Mouse (Mus musculus): Measurements from ENCODE around the gene Ccdc13.

Gene Ccdc13

DNA sequence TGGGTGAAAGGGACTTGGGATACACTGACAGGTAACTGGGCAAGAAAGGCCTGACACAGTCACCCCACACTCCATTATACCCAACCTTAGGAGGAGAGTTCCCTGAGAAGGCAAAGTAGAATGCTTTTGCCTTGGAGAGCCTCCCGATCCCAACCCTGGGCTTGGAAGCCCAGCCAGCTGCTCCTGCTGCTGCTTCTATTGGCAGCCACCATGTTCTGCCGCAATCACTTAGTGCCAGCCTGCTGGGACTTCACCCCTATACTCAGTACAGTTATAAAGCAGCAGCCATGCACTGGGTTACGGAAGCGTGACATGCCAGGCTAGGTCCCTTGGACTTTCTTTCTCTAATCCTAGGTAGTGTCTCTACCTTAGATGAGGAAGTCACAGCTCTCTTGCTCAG, 7.9 kb upstream of the Ccdc13 start:
- DNase-seq (ENCODE audit: low read depth, low spot score) = no peak

- peak; percentile 73 for DNase-seq (ENCODE audit: low read depth, low spot score)
These were observed 7.4 kb upstream of the Ccdc13 start for GRCm38 (mm10) chr9:121846526-121847118.

DNA sequence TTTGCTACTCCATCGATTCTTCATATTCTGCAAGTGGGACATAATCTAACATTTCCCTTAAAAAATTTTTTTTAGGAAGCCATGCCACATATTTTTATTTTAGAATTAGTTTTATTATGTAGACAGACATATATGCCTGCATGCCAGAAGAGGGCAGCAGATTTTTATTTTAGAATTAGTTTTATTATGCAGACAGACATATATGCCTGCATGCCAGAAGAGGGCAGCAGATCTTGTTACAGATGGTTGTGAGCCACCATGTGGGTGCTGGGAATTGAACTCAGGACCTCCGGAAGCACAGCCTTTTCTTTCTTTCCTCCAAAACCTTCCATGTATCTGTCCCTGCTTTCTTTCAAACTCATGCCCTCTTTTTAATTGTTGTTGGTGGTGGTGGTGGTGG, 3.7 kb upstream of the Ccdc13 start:
- no peak for DNase-seq (ENCODE audit: low read depth, low spot score)

DNA sequence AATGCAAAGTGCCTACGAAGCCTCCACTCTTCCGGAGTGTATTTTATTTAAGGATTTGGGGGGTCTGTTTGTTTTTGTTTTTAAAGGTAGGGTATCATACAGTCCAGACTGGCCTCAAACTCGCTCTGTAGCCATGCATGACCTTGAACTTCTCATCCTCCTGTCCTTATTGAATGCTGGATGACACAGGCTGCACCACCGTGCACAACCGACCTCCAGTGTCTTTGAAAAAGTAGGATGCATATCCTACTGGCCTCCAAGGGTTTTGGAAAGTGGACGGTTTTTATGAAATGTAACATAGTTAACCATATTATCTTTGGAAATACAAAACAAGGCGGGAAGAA, 333 bp upstream of the Ccdc13 start:
- no peak for DNase-seq (ENCODE audit: low read depth, low spot score)

DNA sequence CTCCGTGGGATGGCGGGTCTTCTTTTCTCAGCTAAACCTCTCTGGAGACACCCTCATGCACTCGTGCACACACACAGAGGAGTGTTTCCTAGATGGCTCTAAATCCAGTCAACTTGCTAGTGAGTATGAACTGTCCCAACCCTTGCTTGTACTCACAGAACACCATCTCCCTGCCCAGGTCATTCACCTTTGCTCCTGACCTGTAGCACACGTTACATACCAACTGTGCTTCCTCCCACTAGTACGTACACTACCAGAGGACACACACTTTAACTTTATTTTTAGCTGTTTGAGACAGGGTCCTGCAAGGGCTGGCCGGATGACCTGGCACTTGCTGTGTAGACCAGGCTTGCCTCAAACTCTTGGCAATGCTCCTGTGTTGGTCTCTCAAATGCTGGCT, 1.3 kb downstream of the Ccdc13 start:
- DNase-seq (ENCODE audit: low read depth, low spot score) = no peak

DNA sequence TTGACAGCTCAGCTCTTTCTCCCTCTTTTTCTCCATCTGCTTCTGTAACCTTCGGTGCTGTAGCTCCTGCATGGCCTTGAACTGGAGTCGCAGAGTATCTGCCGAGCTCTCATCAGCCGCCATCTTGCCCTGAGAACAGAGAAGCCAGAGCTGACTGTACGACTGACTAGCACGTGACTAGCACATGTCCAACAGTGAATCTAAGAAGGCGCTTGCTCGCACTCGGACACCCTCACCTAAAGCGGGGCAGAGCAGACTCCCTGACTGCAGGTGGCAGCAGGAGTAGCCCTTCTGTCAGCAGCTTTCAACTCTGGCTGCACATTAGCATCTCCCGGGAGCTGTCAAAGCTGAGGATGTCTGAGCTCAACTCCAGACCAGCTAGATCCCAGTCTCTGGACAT, 5.4 kb downstream of the Ccdc13 start:
- DNase-seq (ENCODE audit: low read depth, low spot score) = no peak

DNA sequence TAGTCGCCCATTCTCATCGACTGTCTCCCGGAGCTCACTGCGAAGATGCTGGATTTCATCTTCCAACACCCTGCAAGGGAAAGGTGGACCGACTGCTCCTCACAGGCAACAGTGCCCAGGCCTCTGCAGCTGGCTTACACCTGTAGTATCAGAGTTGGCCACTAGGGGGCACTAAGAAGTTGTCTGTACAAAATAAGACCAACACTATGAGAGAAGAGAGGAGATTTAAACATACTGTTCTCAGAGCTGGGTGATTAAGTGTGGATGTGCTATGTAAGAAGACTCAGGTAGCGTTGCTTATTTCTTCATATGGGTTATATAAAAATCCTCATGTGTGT, 8.3 kb downstream of the Ccdc13 start:
- peak; percentile 90 for DNase-seq (ENCODE audit: low read depth, low spot score)

- peak; percentile 86 for DNase-seq (ENCODE audit: low read depth, low spot score)
These were observed 8.9 kb downstream of the Ccdc13 start for GRCm38 (mm10) chr9:121830243-121830955.

DNA sequence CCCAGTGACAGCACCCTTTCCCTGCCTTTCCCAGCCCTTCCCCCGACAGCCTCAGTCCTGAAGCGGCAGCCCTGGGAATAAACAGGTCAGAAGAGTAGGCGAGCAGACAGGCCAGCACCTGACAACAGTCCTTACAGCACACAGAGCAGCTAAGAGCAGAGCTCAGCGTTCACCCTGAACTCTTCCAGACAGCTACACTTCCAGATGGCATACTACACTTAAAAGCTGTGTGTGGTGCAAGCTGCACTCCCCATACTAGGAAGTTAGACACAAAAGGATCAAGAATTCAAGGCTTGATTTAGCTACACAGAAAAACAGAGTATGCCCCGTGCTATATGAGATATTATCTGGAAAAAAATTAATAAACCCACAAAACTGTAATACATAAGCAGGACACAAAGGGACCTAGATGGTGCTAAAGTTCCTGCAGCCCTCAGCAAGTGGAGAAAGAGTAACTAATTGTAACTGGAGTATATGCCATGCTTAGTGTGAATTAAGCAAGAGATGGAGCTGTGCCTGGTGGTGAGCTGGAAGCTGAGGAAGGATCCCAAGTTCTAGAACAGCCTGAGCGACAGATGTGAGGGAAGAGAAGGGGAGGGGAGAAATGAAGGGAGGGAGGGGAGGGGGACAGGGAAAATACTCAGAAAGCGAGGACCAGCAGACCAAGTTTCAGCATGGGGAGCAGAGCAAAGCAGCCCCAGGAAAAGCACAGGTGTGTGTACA, 9.8 kb downstream of the Ccdc13 start:
- no peak for DNase-seq (ENCODE audit: low read depth, low spot score)

DNA sequence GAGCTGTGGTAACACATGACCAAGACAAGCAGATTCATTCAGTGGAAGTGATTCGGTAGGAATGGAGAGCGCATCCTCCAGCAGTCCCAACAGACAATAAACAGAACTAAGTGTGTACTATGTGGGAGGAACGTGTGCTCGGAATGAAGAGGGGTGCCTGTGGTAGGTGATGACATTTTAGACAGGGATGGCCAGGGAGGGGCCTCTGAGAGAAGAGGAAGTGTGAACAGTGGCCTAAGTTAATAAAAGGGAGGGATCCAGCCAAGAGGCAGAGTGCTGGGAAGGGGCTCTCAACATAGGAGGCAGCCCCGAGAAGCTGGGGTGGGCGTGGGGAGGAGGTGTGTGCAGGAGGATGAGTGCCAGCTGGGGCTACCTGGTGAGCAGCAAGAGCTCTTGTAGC, 10.9 kb downstream of the Ccdc13 start:
- DNase-seq (ENCODE audit: low read depth, low spot score) = no peak

DNA sequence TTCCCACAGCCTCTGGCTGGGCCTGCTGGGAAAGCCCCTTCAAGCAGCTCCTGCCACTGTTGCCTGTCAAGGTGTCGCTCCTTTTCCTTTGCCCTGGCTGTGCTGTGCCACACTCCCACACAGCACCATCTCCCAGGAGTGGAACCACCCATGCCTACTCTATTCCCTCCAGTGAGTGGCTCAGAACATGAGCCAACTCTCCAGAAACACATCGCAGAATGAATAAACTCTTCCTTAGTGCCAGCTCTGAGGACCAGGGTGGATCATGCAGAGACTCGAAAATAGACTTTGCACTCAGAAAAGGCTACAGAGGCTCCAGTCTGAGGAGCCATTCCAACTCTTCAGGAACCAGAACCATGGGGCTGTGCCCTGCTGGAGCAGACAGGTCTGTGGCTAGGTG, 12.9 kb downstream of the Ccdc13 start:
- DNase-seq (ENCODE audit: low read depth, low spot score) = peak; percentile 82

DNA sequence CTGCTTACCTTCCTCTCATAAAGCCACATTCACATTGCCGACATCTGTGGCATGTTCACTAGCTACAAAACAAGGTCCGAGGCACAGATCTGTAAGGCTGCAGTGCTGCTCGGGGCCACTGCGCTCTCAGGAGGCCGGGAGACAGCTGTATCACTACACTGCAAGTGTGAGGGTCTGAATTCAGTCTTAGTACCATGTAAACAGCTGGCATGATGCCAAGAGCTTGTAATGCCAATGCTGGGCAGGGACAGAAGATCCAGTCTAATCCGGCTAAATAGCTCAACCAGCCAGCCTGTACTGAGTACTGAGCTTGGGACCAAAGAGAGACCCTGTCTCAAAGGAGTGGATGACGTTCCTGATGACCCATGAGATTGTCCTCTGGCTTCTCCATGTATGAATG, 15.3 kb downstream of the Ccdc13 start:
- DNase-seq (ENCODE audit: low read depth, low spot score) = peak; percentile 60

DNA sequence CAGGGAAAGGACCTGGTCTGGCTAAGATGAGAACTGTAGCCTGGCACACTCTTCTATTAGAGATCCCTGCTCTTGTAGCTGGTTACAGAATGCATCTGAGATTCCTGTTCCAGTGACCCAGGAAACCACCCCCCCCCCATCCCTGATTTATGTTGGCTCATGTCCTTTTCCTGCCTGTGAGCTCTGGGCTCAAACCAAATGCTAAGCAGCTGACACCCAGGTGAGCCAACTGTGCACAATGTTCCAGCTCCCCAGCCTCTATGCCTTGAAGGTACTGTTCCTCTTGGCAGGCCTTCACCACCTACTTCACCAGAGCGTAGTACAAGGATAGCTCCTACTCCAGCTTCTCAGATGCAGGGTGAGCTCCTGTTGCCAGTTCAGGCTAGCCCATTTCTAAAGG, 16.2 kb downstream of the Ccdc13 start:
- DNase-seq (ENCODE audit: low read depth, low spot score) = peak; percentile 94

DNA sequence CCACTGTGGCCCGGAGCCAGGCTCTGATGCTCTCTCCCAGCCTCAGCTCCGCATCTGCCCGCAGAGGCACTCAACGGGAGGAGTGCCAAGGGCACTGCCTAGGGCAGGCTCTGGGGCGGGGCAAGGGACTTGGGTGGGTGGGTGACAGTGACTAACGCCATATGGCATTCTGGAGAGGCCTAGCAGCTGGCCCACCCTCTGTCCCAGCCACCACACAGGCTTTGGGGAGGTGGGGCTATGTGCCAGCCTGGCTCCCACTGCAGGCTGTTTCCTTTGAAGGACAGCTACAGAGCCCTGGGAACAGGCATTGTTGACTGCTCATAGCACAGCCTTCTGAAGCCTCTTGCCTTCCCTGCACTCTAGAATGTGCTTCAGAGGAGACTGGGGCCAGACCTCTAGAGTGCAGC, 16.7 kb downstream of the Ccdc13 start:
- peak; percentile 83 for DNase-seq (ENCODE audit: low read depth, low spot score)

DNA sequence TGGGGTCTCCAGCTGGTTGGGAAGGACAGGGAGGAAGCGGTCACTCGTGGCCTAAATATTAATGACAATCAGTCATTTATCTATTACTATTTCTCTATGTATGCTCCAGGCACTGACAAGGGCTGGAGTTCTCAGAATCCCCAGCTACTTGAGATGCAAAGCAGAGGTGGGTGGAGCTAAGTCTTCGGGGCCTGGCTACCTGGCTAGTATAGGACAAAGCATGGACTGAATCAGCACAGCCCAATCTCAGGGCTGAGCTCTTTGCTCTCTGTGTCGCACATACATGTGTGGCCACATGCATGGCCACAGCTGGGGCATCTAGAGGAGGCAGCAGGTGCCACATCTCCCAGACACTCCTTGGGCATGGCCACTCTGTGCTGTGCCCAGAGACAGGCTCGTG, 18.5 kb downstream of the Ccdc13 start:
- DNase-seq (ENCODE audit: low read depth, low spot score) = no peak

DNA sequence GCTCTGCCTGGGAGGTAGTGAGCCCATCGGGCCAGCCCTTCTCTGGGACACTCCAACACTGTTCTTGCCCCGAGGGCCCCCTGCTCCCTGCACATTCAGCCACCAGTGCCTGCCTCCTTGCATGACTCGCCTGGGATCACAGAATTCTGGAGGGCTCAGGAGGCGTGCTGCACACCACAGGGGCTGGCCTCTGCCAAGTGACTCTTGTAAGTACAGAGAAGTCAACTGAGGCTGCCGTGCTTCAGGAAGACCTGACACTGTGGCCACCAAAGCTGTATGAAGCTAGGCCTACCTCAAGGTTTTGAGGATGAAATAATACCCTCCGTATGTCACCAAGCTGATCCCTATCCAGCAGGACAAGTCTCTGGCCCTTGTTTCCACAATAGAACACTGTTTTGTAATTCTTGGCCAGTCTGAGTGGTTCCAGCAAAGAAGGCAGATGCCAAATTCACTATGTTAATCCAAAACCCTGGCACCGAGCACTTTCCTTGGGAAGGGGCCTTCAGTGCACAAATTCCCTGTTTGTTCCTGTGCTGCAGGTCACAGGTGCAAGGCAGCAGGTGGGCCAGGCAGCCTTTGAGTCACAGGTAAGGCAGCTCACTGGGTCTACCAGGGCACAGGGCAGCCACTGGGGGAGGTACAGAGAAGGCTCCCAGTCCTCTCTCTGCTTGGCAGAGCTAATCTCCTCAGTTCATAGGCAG, 19.3 kb downstream of the Ccdc13 start:
- DNase-seq (ENCODE audit: low read depth, low spot score) = peak; percentile 89

- peak; percentile 78 for DNase-seq (ENCODE audit: low read depth, low spot score)
These were observed 20.0 kb downstream of the Ccdc13 start for GRCm38 (mm10) chr9:121819073-121819770.

GRCm38 (mm10) chr9:121815183-121815582, 24.1 kb downstream of the Ccdc13 start:
- DNase-seq (ENCODE audit: low read depth, low spot score) = no peak

DNA sequence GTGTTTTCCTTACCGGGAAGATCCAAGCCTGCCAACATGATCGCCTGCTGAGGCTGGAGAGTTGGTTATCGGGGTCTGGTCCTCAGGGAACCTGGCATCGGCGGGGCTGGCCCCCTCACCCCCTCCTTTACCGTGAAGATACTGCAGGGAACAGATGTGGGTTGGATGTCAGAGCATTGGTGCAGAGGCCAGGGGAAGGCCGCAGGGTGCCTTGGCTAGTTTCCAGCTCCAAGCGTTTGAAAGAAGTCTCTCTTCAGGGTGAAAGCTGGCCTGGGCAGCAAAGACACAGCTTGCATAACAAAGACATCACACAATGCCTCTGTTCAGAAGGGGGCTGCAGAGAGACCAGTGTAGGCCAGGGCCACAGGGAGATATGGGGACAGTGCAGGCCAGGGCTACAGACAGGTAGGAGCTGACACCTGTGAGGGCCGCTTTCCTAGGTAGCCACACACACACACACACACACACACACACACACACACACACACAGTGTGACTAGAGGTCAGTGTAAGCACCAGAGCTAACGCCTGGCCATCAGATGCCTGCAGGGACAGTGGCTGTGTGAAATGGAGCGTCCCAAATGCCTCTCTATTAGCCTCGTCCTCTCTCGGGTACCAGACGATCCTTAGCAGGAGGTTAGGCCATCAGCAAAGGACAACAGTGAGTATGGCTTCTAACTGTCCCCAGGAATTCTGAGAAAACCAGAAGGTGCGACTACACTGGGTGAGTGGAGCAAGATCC, 29.0 kb downstream of the Ccdc13 start:
- DNase-seq (ENCODE audit: low read depth, low spot score) = peak; percentile 95

DNA sequence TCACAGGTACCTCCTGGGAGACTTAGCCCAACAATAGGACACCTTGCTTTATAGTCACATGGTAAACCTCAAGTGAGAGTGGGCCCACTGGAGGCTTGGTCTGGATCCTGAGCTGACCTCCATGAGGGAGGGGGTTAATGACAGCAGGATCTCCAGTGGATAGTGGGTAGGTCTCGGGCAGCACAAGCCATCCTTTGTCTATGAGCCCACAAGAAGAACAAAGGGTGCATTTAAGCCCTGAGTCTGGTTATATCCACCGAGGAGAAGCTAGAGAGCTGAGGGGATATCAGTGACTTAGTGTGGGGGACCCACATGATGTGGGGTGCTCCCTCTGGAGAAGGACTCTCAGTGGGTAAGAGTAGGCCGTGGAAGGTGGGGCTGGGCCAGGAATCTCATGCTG, 30.8 kb downstream of the Ccdc13 start:
- peak; percentile 85 for DNase-seq (ENCODE audit: low read depth, low spot score)

DNA sequence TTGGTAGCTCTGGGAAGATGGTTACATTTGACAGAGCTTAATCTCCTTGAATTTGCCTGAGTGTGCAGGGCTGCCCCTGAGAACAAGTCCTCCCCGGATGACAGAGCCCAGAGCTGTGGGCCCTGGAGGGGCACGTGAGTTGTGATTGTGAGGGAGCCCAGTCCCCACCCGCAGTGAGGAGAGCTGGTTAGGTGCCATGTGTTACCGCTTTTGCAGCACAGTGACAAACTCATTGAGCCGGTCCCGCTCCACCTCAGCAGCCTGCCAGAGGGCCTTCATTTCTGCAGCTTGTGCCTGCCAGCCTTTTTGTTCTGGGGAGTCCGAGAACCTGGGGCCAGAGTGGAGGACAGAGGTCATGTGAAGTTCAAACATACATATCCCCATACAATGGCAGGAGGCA, 31.3 kb downstream of the Ccdc13 start:
- peak; percentile 61 for DNase-seq (ENCODE audit: low read depth, low spot score)

All from brain, adult 2 months (tissue).